Mouse (Mus musculus) adipose tissue, adult 10 weeks (tissue): ENCODE results near the gene Tmem235. TPM values are rescaled to one million over a fixed set of nuclear protein-coding genes. Genes with fewer than 3 reads are reported as not detected.

Experiments used
- polyA plus RNA-seq: library from polyadenylated mRNA; stranded (reverse); fragments of 350-450 nt; fragmentation: Illumina TruSeq; extraction: RNeasy Lipid Tissue Mini Kit (QIAGEN cat#74804); gene quantifications from one replicate; pipeline ENCODE4 v1.2.3, GENCODE M21; 2014; ENCODE audit warnings: low read depth, low replicate concordance

Gene Tmem235
- not detected for polyA plus RNA-seq

GRCm38 (mm10) chr11:117860601-117861000, at the start of gene Tmem235:
Gene Tmem235 (plus strand): TSS chr11:117860752.

GRCm38 (mm10) chr11:117825333-117826101, 35.0 kb upstream of the Tmem235 start, which contains the start of the genes Afmid and Tk1:
Gene Afmid (plus strand): TSS chr11:117825924.
Gene Tk1 (minus strand): TSS chr11:117826092.

GRCm38 (mm10) chr11:117848985-117849671, 11.4 kb upstream of the Tmem235 start, which contains the start of gene Birc5:
Gene Birc5 (plus strand): TSS chr11:117849251.

GRCm38 (mm10) chr11:117872861-117873608, 12.5 kb downstream of the Tmem235 start, which contains the start of gene Tha1:
Gene Tha1 (minus strand): TSS chr11:117873481.

Other genes with a start within 250 kb of the Tmem235 start
- 13.5 TPM for gene Tnrc6c, start 206.5 kb upstream of the Tmem235 start, polyA plus RNA-seq
- gene Tmc8, start 78.7 kb upstream of the Tmem235 start, polyA plus RNA-seq, result 1.9 TPM
- 34.4 TPM for gene Tmc6, start 78.6 kb upstream of the Tmem235 start, polyA plus RNA-seq
- not detected for gene 6030468B19Rik, start 63.1 kb upstream of the Tmem235 start, polyA plus RNA-seq
- gene Gm20708, start 51.1 kb upstream of the Tmem235 start, polyA plus RNA-seq, result 0.34 TPM
- 76.4 TPM for gene Syngr2, start 51.1 kb upstream of the Tmem235 start, polyA plus RNA-seq
- gene Afmid, start 34.8 kb upstream of the Tmem235 start, polyA plus RNA-seq, result 6.3 TPM
- gene Tk1, start 34.7 kb upstream of the Tmem235 start, polyA plus RNA-seq, result 4.1 TPM
- gene Birc5, start 11.5 kb upstream of the Tmem235 start, polyA plus RNA-seq, result 4.9 TPM
- 7.8 TPM for gene Tha1, start 12.7 kb downstream of the Tmem235 start, polyA plus RNA-seq
- gene Socs3, start 109.3 kb downstream of the Tmem235 start, polyA plus RNA-seq, result 5.8 TPM
- 26.4 TPM for gene Pgs1, start 125.5 kb downstream of the Tmem235 start, polyA plus RNA-seq